Mouse (Mus musculus) kidney, adult 11 months (tissue): ENCODE results near the gene Olfr592.
"Not testable (repeated sequence)": the region's sequence is repeated elsewhere in the genome, so short reads cannot be mapped to it uniquely, and the experiment has no call there.

Experiments
- DNase-seq: peaks from one replicate; pipeline ENCODE4 v3.0.0; 2022

The Olfr592 gene

DNA sequence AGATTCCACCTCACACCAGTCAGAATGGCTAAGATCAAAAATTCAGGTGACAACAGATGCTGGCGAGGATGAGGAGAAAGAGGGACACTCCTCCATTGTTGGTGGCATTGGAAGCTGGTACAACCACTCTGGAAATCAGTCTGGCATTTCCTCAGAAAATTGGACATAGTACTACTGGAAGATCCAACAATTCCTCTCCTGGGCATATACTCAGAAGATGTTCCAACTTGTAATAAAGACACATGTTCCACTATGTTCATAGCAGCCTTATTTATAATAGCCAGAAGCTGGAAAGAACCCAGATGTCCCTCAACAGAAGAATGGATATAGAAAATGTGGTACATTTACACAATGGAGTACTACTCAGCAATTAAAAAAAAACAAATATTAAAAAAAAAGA lies at the start of gene Olfr592:
Olfr592 (plus strand) TSS at position 301 of the 400 bp plus-strand sequence.
- not testable (repeated sequence) for DNase-seq

DNA sequence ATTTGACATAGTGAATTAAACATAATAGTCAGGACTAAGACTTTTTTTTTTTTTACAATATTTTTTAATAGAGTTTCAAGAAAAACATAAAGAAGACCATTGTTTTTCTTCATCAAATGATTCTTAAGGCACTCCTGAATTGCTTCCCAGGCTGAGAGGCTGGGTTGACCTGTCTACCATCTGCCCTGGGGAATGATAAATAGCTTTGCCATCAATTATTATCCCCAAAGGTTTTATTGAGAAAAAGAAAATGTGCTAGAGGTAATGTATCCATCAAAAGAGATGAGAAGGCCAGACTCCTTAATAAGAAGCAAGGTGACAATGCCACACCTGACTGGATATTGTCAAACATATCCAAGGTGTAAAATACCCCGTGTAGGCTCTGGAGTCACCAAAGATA lies 44.0 kb upstream of the Olfr592 start, which contains the start of gene Olfr588-ps1:
Olfr588-ps1 (plus strand) TSS at position 301 of the 400 bp plus-strand sequence.
- no peak for DNase-seq

DNA sequence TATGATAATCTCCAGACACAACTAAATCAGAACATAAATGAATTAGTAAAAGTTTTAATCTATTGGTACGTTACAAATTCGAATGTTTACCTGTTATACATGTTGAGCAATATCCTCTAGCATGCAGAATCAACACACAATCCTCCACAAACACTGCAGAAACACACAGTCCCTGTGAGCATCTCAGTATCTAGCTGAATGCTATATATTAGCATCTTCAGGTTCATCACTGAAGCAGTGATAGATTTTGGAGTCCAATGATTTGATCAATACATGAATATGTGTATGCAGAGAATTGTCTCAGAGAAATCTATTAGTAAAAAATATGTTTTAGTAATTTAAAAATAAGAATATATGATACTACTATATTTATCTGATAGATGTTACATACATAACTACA lies 28.3 kb upstream of the Olfr592 start, which contains the start of gene Olfr589:
Olfr589 (minus strand) TSS at position 101 of the 400 bp plus-strand sequence.
- DNase-seq, result no peak

DNA sequence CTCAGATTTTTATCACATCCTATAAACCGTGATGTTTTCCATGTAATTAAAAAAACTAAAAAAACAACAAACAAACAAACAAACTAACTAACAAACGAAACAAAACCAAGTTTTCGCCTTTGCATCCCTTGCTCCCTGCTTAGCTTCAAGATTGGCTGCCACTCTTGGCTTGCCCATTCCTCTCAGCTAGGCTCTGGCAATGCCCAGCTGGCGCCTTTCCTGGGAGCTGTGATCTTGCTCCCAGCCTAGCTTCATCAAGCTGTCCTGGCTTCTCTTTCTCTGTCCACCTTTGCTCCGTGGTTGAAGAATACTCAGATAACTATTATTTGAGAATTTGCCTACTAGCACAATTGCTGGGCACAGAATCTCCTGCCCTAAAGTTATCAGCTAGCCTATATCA lies 14.9 kb upstream of the Olfr592 start:
- no peak for DNase-seq

DNA sequence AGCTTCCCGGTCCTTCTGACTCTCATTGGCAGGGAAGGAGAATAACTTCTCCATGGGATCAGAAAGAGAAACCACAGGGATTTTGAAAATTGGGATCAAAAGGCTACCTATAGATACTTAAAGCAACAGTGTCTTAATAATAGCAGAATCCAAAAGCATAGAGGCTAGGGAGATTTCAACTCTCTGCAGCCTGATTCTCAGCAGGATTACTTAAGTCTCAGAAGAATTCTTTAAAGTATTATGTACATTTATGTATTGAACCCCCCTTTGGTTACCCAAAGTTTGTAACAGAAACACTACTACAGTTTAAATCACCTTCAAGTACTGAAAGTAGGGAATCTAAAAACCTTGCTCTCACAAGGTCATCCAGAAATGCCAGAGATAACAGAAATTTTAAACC lies 6.4 kb upstream of the Olfr592 start, which contains the start of gene Olfr591:
Olfr591 (minus strand) TSS at position 101 of the 400 bp plus-strand sequence.
- no peak for DNase-seq

DNA sequence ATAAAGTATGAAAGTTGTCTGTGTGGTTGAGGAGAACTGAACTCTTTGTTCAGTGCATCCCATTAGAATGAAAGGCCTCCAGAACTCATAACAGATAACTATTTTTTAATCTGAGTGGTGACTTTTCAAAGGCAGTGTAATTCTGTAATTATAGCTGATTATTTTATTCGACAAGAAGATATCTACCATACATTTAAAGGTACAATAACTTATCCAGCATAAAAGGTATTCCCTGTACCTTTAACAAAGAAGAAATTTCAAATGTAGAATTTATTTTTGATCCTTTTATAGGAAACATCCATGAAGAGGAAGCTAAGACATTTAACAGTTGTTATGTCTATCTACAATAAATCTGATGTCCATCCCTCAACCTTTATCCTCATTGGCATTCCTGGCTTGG lies 27.0 kb downstream of the Olfr592 start, which contains the start of gene Olfr593:
Olfr593 (plus strand) TSS at position 301 of the 400 bp plus-strand sequence.
- no peak for DNase-seq

DNA sequence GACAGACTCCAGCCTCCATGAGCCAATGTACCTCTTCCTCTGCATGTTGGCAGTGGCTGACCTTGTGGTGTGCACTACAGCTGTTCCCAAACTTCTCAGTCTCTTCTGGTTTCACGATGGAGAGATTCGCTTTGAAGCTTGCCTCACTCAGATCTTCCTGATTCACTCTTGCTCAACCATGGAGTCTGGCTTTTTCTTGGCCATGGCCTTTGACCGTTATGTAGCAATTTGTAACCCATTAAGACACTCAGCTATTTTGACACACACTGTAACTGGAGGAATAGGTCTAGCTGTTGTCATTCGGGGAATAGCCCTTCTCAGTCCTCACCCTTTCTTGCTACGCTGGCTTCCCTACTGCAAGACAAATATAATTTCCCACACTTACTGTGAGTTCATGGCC lies 27.4 kb downstream of the Olfr592 start:
- DNase-seq, result not testable (repeated sequence)

DNA sequence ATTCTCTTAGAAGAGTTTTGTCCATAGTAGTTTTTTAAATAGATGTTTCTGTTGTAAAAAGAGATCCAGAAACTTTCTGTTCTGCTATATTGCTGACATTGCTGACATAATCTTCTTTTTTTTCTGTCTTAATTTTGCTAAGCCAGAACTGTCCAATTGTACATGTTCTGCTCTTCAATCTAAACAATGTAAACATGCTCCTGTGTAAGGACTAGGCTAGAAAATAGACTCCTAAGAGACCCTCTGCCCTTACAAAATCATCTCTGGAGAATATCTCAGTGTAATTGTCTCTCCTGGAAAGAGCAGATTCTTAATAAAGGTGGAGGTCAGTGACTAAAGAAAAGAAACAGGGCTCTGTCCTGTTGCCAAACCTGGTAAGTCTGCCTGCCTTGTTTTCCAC lies 32.1 kb downstream of the Olfr592 start, which contains the start of gene Olfr594:
Olfr594 (plus strand) TSS at position 301 of the 400 bp plus-strand sequence.
- no peak for DNase-seq
